Mouse (Mus musculus): Measurements from ENCODE around the gene Slc2a6. TPM values are rescaled to one million over a fixed set of nuclear protein-coding genes. Genes with fewer than 3 reads are reported as not detected.

Slc2a6 gene
- polyA plus RNA-seq, 1 experiment = 39.0 TPM

DNA sequence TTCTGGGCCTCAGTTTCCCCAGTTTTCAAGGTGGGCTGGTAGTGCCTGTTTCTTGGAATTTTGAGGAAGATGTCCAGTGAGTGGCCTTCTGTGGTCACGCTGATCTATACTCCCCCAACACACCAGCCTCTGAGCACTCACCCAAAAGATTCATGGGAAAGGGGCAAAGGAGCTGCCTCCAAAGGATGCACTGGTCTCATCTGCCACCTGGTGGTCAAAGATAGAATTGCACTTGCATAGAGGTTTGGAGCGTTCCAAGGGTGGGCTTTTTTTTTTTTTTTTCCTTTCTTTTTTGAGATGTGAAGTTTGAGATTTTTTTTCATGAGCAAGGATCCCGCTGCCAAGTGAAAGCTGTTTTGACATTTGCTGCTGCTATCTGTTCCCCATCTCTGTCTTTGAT is 10.8 kb upstream of the Slc2a6 start:
- peak in 1 of 2 experiments; percentile 87 for DNase-seq (ENCODE audit: extremely low spot score in 1 of 2, low spot score in 1 of 2)

DNA sequence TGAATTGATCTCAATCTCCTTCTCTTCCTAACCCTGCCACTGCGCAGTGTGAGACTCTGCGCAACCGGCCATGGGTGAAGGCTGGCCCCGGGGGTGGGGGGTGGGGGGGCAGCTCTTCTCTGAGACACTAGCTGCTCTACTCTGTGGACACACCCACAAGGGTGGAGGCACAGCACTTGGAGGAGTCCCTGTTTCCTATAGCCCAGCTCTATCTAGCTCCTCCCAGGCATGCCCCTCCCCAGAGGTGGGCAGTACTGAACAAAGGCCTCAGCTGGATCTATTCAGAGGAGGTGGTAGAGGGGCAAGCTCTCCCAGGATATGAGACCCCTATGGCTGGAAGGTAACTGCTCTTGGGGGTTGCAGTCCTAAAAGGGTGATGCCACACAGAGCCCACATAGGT is 9.2 kb upstream of the Slc2a6 start:
- DNase-seq (ENCODE audit: extremely low spot score in 1 of 2, low spot score in 1 of 2) = no peak

DNA sequence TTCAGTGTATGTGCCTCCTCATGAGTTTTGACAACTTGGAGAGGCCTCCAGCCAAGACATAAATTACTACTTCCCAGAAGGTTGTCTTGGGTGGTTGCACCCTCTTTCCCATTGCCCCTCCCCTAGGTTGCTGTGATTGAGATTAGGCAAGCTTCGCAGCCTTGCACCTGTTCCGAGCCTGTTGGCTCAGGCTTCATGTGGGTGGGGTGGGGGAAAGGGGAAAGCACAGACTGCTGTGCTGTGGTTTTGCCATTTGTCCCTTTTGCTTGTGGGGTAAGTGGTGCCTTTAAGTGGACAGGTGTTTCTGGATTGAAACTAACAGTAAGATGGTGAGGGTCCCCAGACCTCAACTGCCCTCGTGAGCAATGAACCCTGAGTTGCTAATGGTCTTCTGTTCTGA is 8.2 kb upstream of the Slc2a6 start:
- DNase-seq (ENCODE audit: extremely low spot score in 1 of 2, low spot score in 1 of 2) = no peak

DNA sequence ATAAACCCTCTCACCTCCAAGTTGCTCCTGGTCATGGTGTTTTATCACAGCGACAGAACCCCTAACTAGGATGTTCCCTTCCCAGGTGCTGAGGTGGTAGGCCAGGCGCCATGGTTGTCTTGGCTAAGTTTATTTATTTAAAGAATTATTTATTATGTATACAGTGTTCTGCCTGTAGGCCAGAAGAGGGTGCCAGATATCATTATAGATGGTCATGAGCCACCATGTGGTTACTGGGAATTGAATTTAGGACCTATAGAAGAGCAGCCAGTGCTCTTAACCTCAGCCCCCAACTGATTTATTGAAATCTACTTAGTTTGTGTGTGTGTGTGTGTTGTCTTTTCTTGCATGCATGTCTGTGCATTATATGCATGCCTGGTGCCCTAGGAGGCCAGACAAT is 4.6 kb upstream of the Slc2a6 start:
- no peak for DNase-seq (ENCODE audit: extremely low spot score in 1 of 2, low spot score in 1 of 2)

DNA sequence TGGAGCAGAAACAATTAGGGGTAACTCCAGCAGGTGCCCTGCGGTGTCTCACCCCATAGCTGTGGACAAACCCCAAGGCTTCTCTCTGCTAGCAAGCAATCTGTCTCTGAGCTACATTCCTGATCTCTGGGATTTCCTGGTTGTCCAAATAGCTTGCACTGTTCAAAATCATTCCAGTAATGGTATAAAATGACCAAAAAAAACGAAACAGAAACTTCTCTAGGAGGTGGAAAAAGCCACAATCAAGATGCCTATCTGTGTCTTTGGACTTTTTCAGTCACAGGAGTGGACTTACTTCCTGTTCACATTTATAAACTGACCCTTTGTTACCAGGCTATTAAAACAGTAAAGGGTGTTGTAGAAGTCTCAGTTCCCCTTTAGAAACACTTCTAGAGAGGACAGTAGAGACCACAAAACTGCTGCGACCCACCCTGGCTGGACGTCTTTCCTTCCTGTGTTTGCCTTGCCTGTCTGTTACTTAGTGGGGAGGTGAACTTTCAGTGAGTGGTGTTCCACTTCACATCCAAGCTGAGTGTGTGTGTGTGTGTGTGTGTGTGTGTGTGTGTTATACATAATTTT is 728 bp upstream of the Slc2a6 start:
- DNase-seq (ENCODE audit: extremely low spot score in 1 of 2, low spot score in 1 of 2) = no peak

DNA sequence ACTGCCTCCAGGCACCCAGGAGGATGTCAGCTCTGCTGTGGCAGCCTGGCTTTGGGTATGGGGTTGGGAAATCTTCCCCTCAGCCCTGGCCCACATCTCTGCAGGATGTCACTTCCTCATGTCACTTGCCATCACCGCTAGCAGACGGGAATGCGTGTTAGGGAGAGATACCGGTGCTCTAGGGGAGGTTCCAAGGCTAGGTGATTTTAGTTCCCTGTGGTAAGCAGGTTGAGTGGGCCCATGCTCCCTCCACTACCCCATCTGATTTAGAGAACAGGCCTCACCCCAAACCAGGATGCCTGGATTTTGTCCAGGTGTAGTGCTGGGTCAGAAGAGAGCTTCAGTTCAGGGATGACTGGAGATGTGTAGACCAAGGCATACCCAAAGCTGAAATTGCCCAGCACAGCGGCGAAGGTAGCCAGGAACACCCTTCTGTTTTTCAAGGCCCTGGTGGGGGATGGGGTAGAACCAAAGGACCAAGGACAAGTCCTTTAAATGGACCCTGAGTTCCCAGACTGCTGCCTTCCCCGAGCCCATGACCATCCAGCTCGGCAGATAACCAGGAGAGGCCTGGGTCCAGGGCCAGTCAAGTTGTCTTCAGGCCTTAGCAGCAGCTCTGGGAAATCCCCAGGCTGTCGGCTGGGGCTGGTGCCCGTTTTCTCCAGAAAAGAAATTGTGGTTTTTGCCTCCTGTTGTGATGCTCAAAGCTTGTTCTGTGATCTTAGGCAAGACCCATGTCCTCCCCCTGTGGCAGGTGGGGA is 761 bp downstream of the Slc2a6 start:
- DNase-seq (ENCODE audit: extremely low spot score in 1 of 2, low spot score in 1 of 2) = no peak

DNA sequence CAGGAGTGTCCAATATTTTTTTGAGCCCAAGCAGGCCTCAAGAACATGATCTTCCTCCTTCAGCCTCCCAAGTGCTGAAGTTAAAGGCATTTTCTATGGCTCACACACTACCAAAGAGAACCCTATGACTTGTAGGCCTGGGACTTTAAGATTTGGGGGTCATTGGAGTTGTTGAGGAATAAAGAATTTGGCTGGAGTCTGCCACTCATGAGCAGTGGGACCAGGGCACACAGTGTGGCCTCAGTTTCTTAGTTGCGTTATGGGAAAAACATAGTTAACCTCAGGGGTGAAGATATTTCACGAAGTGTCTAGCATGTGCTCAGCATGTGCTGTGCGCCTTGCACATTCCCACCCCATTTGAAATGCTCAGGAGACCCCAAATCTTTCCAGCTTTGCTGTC is 1.5 kb downstream of the Slc2a6 start:
- DNase-seq (ENCODE audit: extremely low spot score in 1 of 2, low spot score in 1 of 2) = no peak

DNA sequence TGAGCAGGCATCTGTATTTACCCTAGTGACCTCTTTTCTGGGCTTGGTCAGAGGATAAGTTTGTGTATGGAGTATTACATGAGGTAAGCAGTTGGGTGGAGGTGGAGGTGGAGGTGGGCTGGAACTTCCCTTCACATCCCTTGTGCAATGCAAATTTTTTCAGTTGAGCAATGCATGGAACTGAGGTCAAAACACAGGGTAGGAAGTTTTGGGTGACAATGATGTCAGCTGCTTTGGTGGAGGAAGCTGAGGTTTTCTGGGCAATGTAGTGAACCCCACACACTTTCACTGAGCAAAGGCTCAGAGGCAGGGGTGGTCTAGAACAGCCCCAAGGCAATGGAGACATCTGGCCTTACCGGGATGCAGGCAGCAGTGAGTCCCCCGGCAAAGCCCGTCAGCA is 2.3 kb downstream of the Slc2a6 start:
- DNase-seq (ENCODE audit: extremely low spot score in 1 of 2, low spot score in 1 of 2) = no peak

DNA sequence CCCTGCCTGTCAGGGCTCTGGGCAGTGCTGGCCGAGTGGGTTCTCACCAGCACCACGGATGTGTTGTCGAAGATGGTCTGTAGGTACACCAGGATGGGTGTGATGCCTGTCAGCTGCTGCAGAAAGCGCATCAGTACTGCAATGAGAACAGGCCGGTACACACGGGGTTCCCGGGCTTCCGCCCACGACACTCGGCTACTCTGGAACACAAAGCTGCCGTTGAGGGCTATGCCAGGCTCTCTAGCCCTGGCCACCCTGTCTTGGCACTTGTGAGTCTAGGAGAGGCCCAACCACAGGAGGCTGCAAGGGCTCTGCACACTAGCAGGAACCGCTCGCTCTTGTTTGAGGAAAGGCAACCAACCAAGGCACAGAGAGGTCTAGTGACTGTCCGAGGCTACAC is 3.7 kb downstream of the Slc2a6 start:
- no peak for DNase-seq (ENCODE audit: extremely low spot score in 1 of 2, low spot score in 1 of 2)

DNA sequence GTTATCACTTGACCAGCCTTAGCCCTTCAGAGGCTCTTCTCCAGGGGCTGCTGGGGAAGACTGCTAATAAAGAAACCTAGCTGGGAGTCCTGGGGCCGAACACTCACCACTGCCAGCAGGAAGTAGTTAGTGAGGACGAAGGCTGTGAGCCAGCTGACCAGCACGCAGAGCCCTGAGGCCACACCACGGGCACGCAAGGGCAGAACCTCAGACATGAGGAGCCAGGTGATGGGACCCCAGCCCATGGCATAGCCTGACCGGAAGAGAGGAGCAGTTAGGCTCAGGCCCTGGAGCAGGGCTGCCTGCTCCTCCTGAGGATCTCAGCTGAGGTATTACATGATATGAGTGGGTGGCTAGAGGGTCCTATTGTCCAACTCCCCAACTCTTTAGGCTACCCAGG is 5.2 kb downstream of the Slc2a6 start:
- no peak for DNase-seq (ENCODE audit: extremely low spot score in 1 of 2, low spot score in 1 of 2)

DNA sequence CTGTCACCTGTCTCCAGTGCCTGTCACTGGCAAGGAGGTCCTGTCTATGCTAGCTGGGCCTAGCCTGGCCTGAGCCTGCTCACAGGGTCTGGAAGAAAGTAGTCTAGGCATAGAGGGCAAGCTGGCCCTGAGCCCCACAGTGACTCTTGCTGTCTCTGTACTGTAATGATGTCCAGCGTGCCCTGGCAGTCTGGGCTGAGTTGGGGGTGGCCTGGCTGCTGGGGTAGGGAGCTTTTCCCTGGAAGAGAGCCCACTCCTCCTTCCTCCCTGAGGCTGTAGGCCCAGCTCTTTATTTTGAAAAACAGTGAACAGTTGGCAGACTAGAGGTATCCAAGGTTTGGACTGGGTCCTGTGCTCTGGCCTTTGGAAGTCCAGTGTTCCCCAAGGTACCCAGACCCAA is 6.7 kb downstream of the Slc2a6 start:
- no peak for DNase-seq (ENCODE audit: extremely low spot score in 1 of 2, low spot score in 1 of 2)

DNA sequence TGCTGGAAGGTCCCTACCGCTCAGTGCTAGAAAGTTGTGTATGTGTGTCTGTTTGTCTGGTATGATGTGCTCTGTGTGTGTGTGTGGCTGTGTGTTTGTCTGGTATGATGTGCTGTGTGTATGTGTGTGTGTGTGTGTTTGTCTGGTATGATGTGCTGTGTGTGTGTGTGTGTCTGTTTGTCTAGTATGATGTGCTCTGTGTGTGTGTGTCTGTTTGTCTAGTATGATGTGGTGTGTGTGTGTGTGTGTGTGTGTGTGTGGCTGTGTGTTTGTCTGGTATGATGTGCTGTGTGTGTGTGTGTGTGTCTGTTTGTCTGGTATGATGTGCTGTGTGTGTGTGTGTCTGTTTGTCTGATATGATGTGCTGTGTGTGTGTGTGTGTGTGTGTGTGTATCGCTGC is 8.3 kb downstream of the Slc2a6 start:
- DNase-seq (ENCODE audit: extremely low spot score in 1 of 2, low spot score in 1 of 2) = no peak

DNA sequence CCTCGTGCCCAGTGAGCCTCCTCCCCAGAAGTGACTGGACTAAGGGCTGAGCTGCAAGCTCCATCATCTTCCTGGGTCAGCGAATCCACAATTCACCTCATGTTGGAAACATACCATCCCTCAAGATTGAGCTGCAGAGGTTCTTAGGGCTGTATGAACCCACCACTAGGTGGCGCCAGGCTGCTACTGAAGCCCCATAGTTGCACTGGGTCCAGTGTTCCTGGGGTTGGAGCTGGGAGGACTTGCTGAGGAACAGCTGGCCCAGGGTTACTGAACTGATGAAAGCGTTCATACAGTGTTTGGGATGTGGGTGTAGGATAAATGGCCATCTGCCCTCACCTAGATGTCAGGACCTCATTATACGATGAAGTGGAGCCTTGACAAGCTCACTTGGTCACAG is 10.0 kb downstream of the Slc2a6 start:
- DNase-seq (ENCODE audit: extremely low spot score in 1 of 2, low spot score in 1 of 2) = peak in 1 of 2 experiments; percentile 87

DNA sequence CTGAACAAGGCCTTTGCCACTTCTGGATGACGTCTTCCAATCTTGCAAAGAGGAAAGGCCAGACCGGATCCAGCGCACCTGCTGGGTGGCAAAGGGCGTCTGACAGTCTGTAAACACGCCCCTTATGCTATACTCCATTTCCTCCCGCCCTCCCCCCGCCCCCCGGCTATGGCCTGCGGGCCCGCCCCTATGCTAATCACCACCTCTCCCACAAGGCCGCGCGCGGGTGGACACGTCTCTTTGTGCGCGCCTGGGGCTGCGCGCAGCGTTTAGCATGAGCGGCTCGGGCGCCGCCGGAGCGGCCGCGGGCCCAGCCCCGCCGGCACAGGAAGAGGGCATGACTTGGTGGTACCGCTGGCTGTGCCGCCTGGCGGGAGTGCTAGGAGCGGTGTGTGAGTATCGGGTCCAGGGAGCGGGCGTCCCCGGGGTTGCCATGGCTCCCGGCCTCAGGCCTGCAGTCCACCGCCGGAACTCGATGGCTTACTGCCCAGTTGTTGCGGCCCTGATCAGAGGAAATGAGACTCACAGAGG is 18.0 kb downstream of the Slc2a6 start, which contains the start of gene Cacfd1:
Cacfd1 (plus strand) TSS at position 213 of the 531 bp plus-strand sequence.
- DNase-seq (ENCODE audit: extremely low spot score in 1 of 2, low spot score in 1 of 2) = peak in 1 of 2 experiments; percentile 86

DNA sequence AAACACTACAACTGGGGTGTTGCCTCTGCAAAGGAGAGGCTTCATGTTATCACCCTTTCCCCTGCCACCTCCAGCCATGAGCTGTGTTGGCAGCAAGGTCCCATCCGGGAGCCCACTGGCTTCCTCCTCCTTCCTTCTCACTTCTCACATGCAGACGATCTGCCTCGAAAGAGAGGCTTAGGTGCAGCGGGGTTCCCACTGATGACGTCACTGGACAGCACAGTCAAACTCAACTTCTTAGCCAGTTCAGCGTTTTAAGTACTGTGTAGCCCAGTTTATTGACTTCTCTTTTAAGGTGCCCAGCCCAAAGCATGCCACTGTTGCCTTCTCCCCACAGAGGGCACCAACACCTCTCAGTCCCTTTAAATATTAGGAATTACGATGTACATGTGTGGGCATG is 20.1 kb downstream of the Slc2a6 start:
- DNase-seq (ENCODE audit: extremely low spot score in 1 of 2, low spot score in 1 of 2) = peak in 1 of 2 experiments; percentile 14

DNA sequence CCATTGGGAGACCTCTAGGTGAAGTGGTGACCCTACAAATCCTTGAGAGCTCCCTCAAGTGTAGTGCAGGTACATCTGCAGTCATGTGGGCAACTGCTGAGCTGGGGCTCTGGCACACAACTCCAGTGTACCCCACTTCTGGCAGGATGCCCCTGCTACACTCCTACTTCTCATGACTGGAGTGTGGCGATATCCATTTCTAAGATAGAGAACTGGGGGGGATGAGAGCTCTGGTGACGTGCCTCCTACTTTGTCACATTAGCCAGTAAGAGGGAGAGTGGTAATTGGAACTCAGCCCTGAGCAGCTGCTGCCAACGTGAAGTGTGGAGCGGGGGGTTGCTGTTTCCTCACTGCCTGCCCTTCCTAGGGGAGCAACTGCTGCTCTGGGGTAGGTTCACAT is 21.5 kb downstream of the Slc2a6 start:
- DNase-seq (ENCODE audit: extremely low spot score in 1 of 2, low spot score in 1 of 2) = peak in 1 of 2 experiments; percentile 62

DNA sequence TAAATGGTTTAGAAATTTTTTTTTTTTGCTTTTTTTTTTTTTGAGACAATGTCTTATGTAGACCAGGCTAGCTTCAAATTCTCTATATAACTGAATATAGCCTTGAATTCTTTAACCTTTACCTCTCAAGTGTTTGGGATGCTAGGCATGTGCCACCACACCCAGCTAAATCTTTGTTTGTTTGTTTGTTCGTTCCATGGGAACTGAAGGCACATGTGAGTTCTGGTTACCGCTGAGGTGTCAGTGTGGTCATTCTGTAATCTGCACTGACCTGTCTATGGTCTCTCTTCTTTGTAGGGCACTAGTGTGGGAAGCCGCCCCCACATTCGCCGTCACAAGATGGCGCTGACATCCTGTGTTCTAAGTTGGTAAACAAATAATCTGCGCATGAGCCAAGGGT is 29.8 kb downstream of the Slc2a6 start:
- no peak for DNase-seq (ENCODE audit: extremely low spot score in 1 of 2, low spot score in 1 of 2)

DNA sequence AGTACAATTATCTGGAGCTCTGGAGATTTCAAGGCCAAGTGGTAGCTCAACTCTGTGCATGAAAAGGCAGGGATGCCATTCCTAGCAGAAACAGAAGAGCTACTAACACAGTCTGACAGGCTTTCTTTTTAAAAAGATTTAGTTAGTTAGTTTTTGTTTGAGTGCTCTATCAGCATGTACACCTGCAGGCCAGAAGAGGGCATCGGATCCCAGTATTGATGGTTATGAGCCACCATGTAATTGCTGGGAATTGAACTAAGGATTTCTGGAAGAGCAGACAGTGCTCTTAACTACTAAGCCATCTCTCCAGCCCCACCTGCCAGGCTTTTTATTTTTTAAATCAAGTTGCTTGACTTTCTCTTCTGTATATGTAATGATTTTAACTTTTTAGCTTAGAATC is 30.3 kb downstream of the Slc2a6 start:
- DNase-seq (ENCODE audit: extremely low spot score in 1 of 2, low spot score in 1 of 2) = no peak

DNA sequence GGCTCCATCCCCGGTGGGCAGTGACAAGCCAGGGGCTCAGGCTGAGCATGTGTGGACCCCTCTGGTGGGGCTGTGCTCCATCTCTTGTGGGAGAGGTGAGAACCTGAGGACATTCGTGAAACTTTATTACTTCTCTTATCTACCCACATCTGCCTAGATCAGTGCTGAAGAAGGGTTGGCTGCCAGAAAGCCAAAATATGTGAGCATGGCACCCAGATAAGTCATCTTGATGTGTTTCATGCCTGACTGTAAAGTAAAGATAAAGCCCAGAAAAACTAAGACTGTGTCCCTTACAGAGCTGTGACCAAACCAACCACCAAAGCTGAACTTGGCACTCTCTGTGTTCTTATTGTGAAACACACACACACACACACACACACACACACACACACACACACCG is 33.9 kb downstream of the Slc2a6 start:
- DNase-seq (ENCODE audit: extremely low spot score in 1 of 2, low spot score in 1 of 2) = no peak

DNA sequence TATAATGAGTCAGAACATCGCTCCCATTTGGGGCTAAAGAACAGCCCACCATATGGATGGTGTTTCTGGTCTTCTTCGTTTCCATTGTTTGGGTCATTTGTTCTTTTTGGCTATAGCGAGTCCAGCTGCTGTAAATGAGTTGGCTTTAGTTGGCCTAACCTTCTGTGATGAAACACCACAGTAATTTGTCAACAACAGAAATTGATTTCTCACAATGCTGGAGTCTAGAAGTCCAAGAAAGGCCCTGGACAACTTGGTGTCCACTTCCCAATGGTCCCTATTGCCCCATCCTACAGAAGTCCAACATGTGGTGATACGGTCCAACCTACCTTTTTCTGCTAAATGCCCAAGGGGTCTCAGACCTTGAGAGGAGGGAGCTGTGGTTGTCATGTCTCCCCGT is 43.2 kb downstream of the Slc2a6 start:
- no peak for DNase-seq (ENCODE audit: extremely low spot score in 1 of 2, low spot score in 1 of 2)

DNA sequence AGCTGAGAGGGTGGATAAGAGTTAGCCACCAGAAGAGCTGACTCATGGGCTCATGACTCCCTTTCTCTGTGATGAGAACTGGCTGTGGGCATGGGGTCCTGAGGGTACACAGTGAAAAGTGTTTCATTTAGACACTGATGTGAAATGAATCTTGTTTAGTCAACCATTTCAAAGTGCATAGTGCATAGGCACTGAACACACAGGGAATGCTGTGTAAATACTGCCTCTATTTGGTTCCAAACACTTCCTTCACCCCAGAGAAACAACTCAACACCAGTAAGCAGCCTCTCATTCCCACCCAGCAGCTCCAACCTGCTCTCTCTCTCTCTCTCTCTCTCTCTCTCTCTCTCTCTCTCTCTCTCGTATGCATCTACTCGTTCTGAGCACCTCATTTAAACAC is 43.6 kb downstream of the Slc2a6 start:
- DNase-seq (ENCODE audit: extremely low spot score in 1 of 2, low spot score in 1 of 2) = no peak

DNA sequence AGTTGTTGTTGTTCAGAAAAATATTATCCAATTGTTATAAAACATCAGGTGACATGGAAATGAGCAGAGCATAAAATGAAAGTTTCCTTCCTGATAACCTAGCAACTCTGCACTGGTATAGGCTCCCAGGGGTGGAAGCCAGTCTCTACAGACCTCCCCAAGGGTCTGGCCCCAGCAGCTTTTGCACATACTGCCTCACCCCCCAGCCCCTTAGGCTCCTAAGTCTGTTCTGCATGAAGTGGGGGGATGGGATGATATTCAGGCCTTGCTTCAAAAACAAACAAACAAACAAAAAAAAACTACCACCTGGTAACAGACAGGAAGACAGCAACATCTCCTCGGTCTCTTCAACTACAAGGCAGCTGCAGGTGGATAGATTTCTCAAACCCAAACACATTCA is 47.4 kb downstream of the Slc2a6 start:
- DNase-seq (ENCODE audit: extremely low spot score in 1 of 2, low spot score in 1 of 2) = no peak
